Mouse (Mus musculus) large intestine, adult 2 months (tissue): ENCODE measurements around the gene Vcpkmt. TPM values are rescaled to one million over a fixed set of nuclear protein-coding genes. Genes with fewer than 3 reads are reported as not detected.
A peak's percentile ranks its signal among the peaks of the same experiment; 100 is the strongest.

Experiments used
- DNase-seq: peaks from one replicate; pipeline ENCODE4 v3.0.0-alpha.2; 2012; ENCODE audit warnings: low read depth, low spot score
- WGBS: fragments of 180-500 bp; shearing (Covaris S2); methylation state at CpG from one replicate; pipeline ENCODE4 v1.1.7; 2018; 5-methylcytosine and 5-hydroxymethylcytosine counted together
- polyA plus RNA-seq: library from polyadenylated mRNA; depleted of rRNA; stranded (reverse); fragments of >200 nt; gene quantifications from 2 replicates; pipeline ENCODE4 v1.2.3, GENCODE M21; 2012; rRNA removed

The Vcpkmt gene
- polyA plus RNA-seq, 1 experiment: 7.5 TPM

- 68% methylated on average over 8 of the region's 8 CpGs for WGBS
- no peak for DNase-seq
These were observed 41.2 kb downstream of the Vcpkmt start for GRCm38 (mm10) chr12:69541663-69542062.

- 70% methylated on average over 7 of the region's 7 CpGs for WGBS
- no peak for DNase-seq
These were observed 43.5 kb downstream of the Vcpkmt start for GRCm38 (mm10) chr12:69539353-69539752.

DNA sequence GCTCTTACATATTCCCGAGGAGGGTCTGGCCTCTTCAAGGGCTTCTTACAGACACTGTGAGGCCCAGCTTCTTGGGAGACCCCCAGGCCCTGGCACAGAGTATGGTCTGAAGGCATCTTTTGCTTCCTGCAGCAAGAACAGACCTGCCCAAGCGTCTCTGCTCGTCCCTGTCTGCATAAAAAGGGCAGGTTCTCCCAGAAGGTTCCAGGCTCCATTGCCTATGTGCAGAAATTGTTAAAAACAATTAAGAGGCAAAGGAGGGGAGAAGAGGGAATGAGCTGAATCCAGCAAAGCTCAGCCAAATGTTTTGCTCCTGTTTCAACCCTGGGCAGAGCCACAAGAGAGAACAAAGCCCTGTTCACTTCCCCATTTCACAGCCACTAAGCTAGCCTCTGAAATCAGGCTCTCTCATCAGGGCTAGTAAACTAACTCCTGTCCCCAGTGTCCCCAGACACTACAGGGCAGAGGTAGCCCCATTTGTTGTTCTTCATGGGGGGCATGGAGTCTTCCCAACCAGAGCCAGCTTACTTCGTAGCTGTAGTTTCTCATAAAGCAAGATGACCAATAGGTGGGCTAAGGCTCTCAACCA, 44.4 kb downstream of the Vcpkmt start:
- 42% methylated on average over 4 of the region's 4 CpGs for WGBS

GRCm38 (mm10) chr12:69537675-69538361, 45.0 kb downstream of the Vcpkmt start:
- DNase-seq: peak; percentile 44
- 6% methylated on average over 19 of the region's 19 CpGs for WGBS

More for the DNA sequence above, 44.4 kb downstream of the Vcpkmt start:
- no peak for DNase-seq

DNA sequence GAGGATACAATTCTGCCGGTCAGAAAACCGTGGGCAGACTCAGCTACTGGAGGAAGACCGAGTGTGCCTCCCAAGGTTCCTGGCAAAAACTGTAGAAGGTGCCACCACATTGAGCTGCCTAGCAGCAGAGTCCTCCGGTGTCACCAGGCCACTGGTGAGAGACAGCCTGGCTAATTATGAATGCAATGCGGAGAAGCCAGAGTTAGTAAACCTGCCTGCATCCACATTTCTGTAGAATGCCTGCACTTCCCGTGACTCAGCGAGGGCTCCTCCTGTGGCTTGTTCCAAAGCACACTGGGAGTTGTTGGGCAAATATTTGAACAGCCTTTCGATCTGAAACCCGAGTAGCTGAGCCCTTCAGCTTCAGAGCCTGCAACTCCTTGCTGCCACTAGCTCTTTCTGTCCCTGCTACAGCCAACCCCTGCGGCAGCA, 45.6 kb downstream of the Vcpkmt start:
- 14% methylated on average over 10 of the region's 10 CpGs for WGBS
- peak; percentile 61 for DNase-seq

DNA sequence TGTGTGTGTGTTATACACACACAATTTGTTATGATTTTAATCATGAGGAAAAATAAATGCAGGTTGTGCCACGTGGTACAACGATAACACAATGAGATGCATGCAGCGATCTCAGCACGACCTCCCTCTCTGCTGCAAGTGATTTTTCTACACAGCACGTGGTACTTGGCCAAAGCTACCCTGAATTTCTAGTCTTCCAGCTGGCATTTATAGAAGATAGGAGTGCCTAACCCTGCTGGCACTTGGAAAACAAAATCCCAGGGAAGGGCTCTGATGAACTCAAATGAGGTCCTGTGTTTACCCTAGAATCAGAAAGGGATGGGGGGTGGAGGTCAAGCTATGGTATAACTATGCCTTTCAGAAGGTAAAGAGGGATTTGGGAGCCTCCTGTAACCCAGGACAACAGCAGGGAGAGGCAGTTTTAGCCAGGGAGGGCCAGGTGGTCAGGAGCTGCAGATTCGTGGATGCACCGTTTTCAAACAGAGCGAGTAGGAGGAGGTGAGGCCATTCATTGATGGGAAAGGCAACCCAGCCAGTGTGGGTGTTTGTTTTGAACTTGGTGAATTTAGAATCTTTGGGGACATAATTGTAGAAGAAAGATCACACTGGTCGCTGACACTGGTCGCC, 46.1 kb downstream of the Vcpkmt start:
- WGBS: 53% methylated on average over 10 of the region's 10 CpGs
- DNase-seq: no peak

DNA sequence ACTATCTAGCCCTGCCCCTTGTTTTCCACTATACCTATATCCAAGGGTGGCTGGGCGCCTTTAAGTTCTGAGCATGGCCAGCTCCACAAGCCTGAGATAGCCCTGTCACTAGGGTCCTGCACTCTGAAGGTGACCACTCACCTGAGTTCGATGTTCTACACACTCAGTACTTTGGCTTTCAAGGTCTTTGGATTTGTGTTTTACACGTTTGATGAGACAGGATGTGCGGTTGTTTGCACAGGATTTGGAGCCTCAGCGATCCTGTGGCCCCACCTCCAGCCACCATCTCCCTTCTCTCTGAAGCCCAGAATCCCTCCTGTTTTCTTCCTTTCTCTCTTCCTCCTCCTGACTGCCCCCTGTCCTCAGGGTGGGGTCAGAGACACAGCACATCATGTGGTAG, 49.6 kb downstream of the Vcpkmt start:
- WGBS: 70% methylated on average over 5 of the region's 5 CpGs
- no peak for DNase-seq

- WGBS: 85% methylated on average over 3 of the region's 3 CpGs
These were observed 50.3 kb downstream of the Vcpkmt start for GRCm38 (mm10) chr12:69532530-69532929.

DNA sequence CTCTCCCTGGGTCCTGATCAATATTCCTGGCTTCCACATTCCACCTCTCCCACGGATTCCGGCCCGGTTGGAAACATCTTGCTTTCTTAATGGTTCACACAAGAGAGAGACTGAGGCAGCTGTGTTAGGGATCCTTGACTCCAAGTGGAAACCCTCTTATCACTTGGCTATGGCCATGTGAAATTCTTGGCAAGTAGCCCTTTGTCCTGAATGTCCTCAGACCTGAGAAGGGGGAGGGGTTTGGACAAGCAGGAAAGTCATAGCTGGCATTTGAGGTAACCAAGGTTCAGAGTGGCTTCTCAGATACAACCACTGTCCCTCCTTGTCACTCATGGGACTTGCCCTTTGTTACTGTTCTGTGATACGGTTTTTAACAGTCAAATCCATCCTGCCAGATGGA, 50.7 kb downstream of the Vcpkmt start:
- DNase-seq: no peak
- WGBS: 95% methylated on average over 4 of the region's 4 CpGs

More at GRCm38 (mm10) chr12:69532530-69532929, 50.3 kb downstream of the Vcpkmt start:
- DNase-seq: no peak

- WGBS: 67% methylated on average over 13 of the region's 13 CpGs
- no peak for DNase-seq
These were observed 53.0 kb downstream of the Vcpkmt start for GRCm38 (mm10) chr12:69529694-69530403.

DNA sequence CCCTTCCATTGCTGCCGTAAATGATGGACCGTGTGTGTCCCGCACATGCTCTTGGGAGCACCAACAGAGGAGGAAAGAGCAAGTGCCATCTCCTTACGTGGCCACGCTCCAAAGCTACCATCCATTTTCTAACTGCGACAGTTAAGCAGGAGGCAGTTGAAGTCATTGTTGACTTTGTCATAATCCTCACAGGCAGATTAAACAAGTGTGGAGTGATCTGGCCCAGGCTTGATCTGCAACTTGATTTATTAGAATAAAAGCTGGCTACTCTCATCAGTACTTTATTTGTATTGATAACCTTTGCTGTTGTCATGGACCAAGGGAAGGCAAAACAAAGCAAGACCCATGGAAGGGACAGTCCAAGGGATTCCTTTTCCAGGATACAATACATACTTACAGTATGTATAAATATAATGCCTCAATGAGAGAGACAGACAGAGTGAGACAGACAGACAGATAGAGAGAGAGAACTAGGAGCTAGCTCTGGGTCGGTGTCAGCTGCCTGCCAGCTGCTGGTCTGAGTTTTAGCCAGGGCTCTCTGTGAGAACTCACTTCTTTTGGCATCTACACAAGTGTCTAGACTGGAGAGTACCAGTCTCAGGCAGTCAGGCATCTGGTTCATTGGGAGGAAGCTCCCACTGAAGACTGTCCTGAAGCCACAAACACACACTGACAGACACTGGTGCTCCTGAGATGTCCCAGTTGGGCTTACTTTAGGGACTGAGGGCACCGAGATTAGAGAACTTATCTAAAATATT, 54.4 kb downstream of the Vcpkmt start:
- no peak for DNase-seq
- 65% methylated on average over 8 of the region's 8 CpGs for WGBS

Other genes with a start within 250 kb of the Vcpkmt start
- 3.0 and 4.4 TPM in 2 replicates for gene Nemf, start 225.9 kb downstream of the Vcpkmt start, polyA plus RNA-seq
- 222 and 263 TPM in 2 replicates for gene Arf6, start 210.9 kb downstream of the Vcpkmt start, polyA plus RNA-seq
- gene Gm9887, start 210.6 kb downstream of the Vcpkmt start, polyA plus RNA-seq: 0.67 and 1.5 TPM in 2 replicates
- 11.3 and 16.9 TPM in 2 replicates for gene Sos2, start 98.8 kb upstream of the Vcpkmt start, polyA plus RNA-seq
- 5.7 and 8.7 TPM in 2 replicates for gene L2hgdh, start 141.8 kb upstream of the Vcpkmt start, polyA plus RNA-seq
- 9.4 and 15.4 TPM in 2 replicates for gene Atp5s, start 141.9 kb upstream of the Vcpkmt start, polyA plus RNA-seq
- gene Cdkl1, start 208.2 kb upstream of the Vcpkmt start, polyA plus RNA-seq: 0.88 and 1.2 TPM in 2 replicates